Mouse (Mus musculus) thymus, adult 2 months (tissue): ENCODE results near the gene 2010005H15Rik. TPM values are rescaled to one million over a fixed set of nuclear protein-coding genes. Genes with fewer than 3 reads are reported as not detected.
"Not testable (repeated sequence)": the region's sequence is repeated elsewhere in the genome, so short reads cannot be mapped to it uniquely, and the experiment has no call there.

Experiments used
- DNase-seq: peaks from one replicate; pipeline ENCODE4 v3.0.0; 2021
- H3K27ac ChIP-seq: fragments of 200-500 bp; 2 replicates; pipeline ENCODE4 v1.5.1; 2012; ENCODE audit warnings: low read length, control low read depth; ENCODE audit not compliant: control insufficient read depth, insufficient read depth
- H3K27me3 ChIP-seq: fragments of 200-500 bp; 2 replicates; pipeline ENCODE4 v1.6.1; 2012; ENCODE audit warnings: mild to moderate bottlenecking, low read length, moderate library complexity, mixed read lengths; ENCODE audit not compliant: control insufficient read depth, insufficient read depth
- H3K36me3 ChIP-seq: fragments of 200-500 bp; 2 replicates; pipeline ENCODE4 v1.6.1; 2012; ENCODE audit warnings: mild to moderate bottlenecking, low read length, moderate library complexity; ENCODE audit not compliant: control insufficient read depth, insufficient read depth
- H3K4me1 ChIP-seq: fragments of 200-500 bp; replicated peaks from 2 replicates; pipeline ENCODE4 v1.6.1; 2012; ENCODE audit warnings: low read length; ENCODE audit not compliant: control insufficient read depth, insufficient read depth
- H3K4me3 ChIP-seq: fragments of 200-500 bp; 2 replicates; pipeline ENCODE4 v1.5.1; 2012; ENCODE audit warnings: mild to moderate bottlenecking, low read length, control low read depth, moderate library complexity; ENCODE audit not compliant: control insufficient read depth, insufficient read depth
- CTCF ChIP-seq: fragments of 200-500 bp; IDR thresholded peaks from 2 replicates; pipeline ENCODE4 v1.5.1; 2012; ENCODE audit warnings: mild to moderate bottlenecking, control low read depth, low read length, moderate library complexity, borderline replicate concordance; ENCODE audit not compliant: control insufficient read depth, poor library complexity, insufficient read depth; ENCODE audit errors: extremely low read depth
- POLR2A ChIP-seq: fragments of 200-500 bp; IDR thresholded peaks from 2 replicates; pipeline ENCODE4 v1.6.1; 2012; ENCODE audit warnings: mild to moderate bottlenecking, low read length, control low read depth, moderate library complexity; ENCODE audit not compliant: control insufficient read depth, poor library complexity, insufficient read depth; ENCODE audit errors: extremely low read depth
- WGBS: fragments of 180-500 bp; shearing (Covaris S2); methylation state at CpG from one replicate; pipeline ENCODE4 v1.1.7; 2018; 5-methylcytosine and 5-hydroxymethylcytosine counted together
- polyA plus RNA-seq: library from polyadenylated mRNA; depleted of rRNA; stranded (reverse); fragments of >200 nt; gene quantifications from 2 replicates; pipeline ENCODE4 v1.2.3, GENCODE M21; 2012; rRNA removed

The 2010005H15Rik gene
- polyA plus RNA-seq: 0.31 TPM in 1 of 2 replicates, not detected in the other

DNA sequence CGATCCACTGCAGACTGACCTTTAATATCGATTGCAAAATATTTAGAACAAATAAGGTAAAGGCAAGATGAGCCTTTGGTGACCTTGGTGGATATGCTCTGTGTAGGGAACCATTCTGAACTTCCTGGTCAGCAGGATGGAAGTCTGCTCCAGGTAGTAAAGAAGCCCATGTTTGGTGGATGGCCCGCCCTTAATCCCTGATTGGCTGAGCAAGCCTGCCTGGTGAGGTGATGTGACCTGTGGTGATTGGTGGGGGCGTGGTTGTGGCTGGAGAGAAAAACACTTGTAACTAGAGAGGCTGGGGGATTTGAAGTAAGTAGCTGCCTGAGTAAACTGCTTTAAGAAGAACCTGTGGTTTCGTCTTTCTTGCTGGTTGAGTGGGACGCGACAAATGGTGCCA is at the start of gene 2010005H15Rik:
Gene 2010005H15Rik (plus strand): TSS at position 301 of the 400 bp plus-strand sequence.
- not testable (repeated sequence) for H3K27me3 ChIP-seq, H3K4me3 ChIP-seq, H3K4me1 ChIP-seq, DNase-seq, H3K36me3 ChIP-seq, H3K27ac ChIP-seq
- WGBS: 94% methylated on average over 7 of the region's 7 CpGs

GRCm38 (mm10) chr16:36176108-36176507 is 45.2 kb upstream of the 2010005H15Rik start:
- no peak for DNase-seq
- Histone ChIP-seq H3K36me3 (no peaks in the 10 kb centered on the region), H3K27ac (no peak overlapping the region), H3K4me1 (no peaks in the 10 kb centered on the region), H3K4me3 (no peak overlapping the region), H3K27me3 (no peaks in the 10 kb centered on the region)
- no peak for TF ChIP-seq POLR2A
- TF ChIP-seq CTCF: no peak

DNA sequence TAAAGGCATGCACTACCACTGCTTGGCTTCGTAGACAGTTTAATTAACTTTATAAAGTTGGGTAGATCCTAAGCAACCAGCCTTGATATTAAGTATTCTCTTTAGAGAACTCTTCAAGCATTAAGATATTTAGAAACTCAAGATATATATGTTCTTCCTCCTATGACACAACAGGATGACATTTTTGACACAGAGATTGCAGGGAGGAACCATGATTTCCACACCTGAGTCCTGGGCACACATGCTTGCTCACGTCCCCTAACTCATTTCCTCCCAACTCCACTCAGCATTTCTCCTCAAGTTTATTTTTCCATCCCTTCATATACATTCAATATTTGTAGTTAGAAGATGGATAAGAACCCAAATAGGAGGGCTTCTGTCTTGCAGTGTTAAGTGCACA is 41.4 kb upstream of the 2010005H15Rik start:
- WGBS: 75% methylated on average over 2 of the region's 2 CpGs
- Histone ChIP-seq H3K4me1 (no peaks in the 10 kb centered on the region), H3K27me3 (no peaks in the 10 kb centered on the region), H3K36me3 (no peaks in the 10 kb centered on the region), H3K4me3 (no peak overlapping the region), H3K27ac (no peak overlapping the region)
- no peak for TF ChIP-seq POLR2A
- no peak for TF ChIP-seq CTCF
- no peak for DNase-seq

DNA sequence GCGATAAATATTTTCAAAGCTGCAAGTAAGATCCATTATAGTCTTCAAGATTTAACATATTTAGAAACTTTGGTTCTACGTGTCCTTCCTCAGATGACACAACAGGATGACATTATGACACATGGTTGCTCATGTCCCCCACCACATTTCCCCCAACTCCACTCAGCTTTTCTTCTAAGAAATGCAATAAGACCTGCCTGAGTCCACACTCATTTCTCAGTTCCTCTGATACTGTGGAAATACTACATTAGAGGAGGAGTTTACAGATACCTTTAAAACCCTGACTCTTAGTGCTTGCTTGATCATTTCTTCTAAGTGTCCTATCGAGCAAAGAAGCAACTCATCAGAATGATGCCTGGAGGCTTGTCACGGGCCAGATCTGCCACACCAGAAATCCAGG is 37.4 kb upstream of the 2010005H15Rik start, which contains the start of gene Gm5483:
Gene Gm5483 (plus strand): TSS at position 301 of the 400 bp plus-strand sequence.
- 91% methylated on average over 4 of the region's 4 CpGs for WGBS
- not testable (repeated sequence) for H3K4me1 ChIP-seq, H3K4me3 ChIP-seq, H3K27ac ChIP-seq, DNase-seq, H3K27me3 ChIP-seq, H3K36me3 ChIP-seq

GRCm38 (mm10) chr16:36199226-36199625 is 22.0 kb upstream of the 2010005H15Rik start:
- no peaks in the 10 kb centered on the region for H3K36me3 ChIP-seq
- WGBS: 71% methylated on average over 19 of the region's 19 CpGs
- no peak for DNase-seq
- H3K27ac ChIP-seq: no peak overlapping the region
- no peak overlapping the region for H3K4me3 ChIP-seq
- H3K27me3 ChIP-seq: no peaks in the 10 kb centered on the region
- no peak for TF ChIP-seq CTCF
- TF ChIP-seq POLR2A: no peak
- no peaks in the 10 kb centered on the region for H3K4me1 ChIP-seq

GRCm38 (mm10) chr16:36203846-36204245 is 17.4 kb upstream of the 2010005H15Rik start:
- no peak for DNase-seq
- no peaks in the 10 kb centered on the region for H3K36me3 ChIP-seq
- H3K27ac ChIP-seq: no peak overlapping the region
- H3K27me3 ChIP-seq: no peaks in the 10 kb centered on the region
- TF ChIP-seq CTCF (no peak), POLR2A (no peak)
- H3K4me1 ChIP-seq: no peaks in the 10 kb centered on the region
- 89% methylated on average over 5 of the region's 5 CpGs for WGBS
- H3K4me3 ChIP-seq: no peak overlapping the region

GRCm38 (mm10) chr16:36205684-36206083 is 15.6 kb upstream of the 2010005H15Rik start:
- H3K4me1 ChIP-seq, DNase-seq, H3K4me3 ChIP-seq, H3K27me3 ChIP-seq, H3K36me3 ChIP-seq, H3K27ac ChIP-seq: not testable (repeated sequence)
- 77% methylated on average over 2 of the region's 2 CpGs for WGBS
